Mouse (Mus musculus) heart, postnatal 14 days (tissue): ENCODE measurements around the gene Rbm3. TPM values are rescaled to one million over a fixed set of nuclear protein-coding genes. Genes with fewer than 3 reads are reported as not detected.

Experiments used
- DNase-seq, 2 experiments: peaks; one replicate each; pipeline ENCODE4 v3.0.0; 2021 to 2022
- intact Hi-C: fragments of 180-260 bp; cut with DNase I; formaldehyde crosslinking; loops from one replicate; pipeline ENCODE4 v1.15.1; 2025
- long read RNA-seq, 2 experiments: library from polyadenylated mRNA; stranded (forward); transcript quantifications; one replicate each; pipeline ENCODE4 v2.0.0; 2021
- total RNA-seq, 2 experiments: library from RNA; stranded (reverse); gene quantifications; 2 replicates each; pipeline ENCODE4 v1.2.3; 2021

Rbm3 gene
- total RNA-seq, result 100 to 1,000 TPM; 158 to 181 TPM
- long read RNA-seq, experiment 1, transcript Rbm3-202 (7 exons, 1,183 nt), result minor isoform, 28 of 191 reads
- long read RNA-seq, experiment 1, transcript Rbm3-204 (7 exons, 1,152 nt), result minor isoform, 18 of 191 reads
- long read RNA-seq, experiment 1, transcript Rbm3-203 (7 exons, 1,225 nt), result minor isoform, 56 of 191 reads
- long read RNA-seq, experiment 1, transcript Rbm3-206 (7 exons, 1,338 nt), result major isoform, 75 of 191 reads
- long read RNA-seq, experiment 1, partial matches to known transcripts, result 2 of 191 reads
- long read RNA-seq, experiment 1, other reads (novel, unspliced or antisense), result 11 of 191 reads
- long read RNA-seq, experiment 2, transcript Rbm3-202 (7 exons, 1,183 nt), result minor isoform, 24 of 141 reads
- long read RNA-seq, experiment 2, transcript Rbm3-206 (7 exons, 1,338 nt), result major isoform, 55 of 141 reads
- long read RNA-seq, experiment 2, transcript Rbm3-204 (7 exons, 1,152 nt), result minor isoform, 15 of 141 reads
- long read RNA-seq, experiment 2, transcript Rbm3-203 (7 exons, 1,225 nt), result minor isoform, 43 of 141 reads
- long read RNA-seq, experiment 2, partial matches to known transcripts, result 1 of 141 reads
- long read RNA-seq, experiment 2, other reads (novel, unspliced or antisense), result 2 of 141 reads

DNA sequence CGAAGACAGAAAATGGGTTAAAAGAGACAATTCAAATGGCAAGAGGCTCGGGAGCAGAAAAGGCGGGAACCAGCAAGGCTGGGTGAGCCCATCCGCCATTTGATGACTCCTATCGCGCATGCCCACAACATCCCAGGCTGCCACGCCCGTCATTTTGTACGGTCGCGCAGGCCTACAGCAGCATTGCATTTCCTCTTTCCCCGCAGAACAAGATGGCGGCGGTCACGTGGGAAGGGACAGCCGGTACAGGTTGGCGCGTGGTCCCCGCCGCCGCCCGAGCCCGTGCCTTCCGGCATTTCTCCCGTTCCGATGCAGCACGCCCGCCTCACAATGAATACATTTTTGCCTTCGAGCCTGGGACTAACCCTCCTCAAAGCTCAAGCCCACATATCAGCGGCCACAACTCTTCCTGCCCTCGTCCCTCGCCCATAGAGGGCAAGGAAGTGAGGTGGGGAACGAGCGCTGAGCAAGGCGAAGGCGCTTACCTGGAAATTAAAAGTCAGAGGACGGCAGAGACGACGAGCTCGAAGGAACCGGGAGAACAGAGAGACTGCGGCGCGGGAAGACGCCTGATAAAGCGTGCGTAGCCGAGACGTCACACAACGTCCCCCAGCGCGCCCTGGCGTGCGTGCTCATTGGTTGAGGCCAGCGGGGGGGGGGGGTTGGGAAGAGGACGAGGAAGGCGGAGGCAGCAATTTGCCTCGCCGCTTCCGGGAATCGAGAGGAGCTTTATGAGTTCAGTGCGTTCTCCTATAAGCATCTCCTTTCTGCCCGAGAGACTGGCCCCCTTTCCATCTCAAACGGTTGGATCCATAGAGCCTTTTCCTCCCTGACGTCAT is at the start of gene Rbm3:
Gene Rbm3, minus strand, starts transcription at position 728 of the 839 bp plus-strand sequence.
- intact Hi-C loops, result no loop called here
- peak; percentile 82 to 85 for DNase-seq

DNA sequence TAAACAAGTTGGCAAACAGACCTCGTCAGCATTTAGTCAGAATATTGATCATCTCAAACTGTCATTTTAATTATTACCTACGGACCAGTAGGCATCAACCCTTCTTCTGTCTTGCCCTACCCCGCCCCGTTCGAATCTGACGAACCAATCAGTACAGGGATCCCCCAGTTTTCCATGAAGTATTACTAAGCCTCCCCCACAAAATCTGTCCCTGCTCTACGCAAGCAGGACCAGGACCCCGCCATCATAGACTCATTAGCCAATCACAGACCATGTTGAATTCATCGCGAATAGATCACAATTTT is 47.7 kb upstream of the Rbm3 start, which contains the start of gene Ebp:
Gene Ebp, minus strand, starts transcription at position 94 of the 305 bp plus-strand sequence.
- DNase-seq, result no peak
- intact Hi-C loops, result loop anchor here (5.0 kb wide), 1 partner anchor 59 kb away; the partner anchor contains the start of gene Ftsj1

DNA sequence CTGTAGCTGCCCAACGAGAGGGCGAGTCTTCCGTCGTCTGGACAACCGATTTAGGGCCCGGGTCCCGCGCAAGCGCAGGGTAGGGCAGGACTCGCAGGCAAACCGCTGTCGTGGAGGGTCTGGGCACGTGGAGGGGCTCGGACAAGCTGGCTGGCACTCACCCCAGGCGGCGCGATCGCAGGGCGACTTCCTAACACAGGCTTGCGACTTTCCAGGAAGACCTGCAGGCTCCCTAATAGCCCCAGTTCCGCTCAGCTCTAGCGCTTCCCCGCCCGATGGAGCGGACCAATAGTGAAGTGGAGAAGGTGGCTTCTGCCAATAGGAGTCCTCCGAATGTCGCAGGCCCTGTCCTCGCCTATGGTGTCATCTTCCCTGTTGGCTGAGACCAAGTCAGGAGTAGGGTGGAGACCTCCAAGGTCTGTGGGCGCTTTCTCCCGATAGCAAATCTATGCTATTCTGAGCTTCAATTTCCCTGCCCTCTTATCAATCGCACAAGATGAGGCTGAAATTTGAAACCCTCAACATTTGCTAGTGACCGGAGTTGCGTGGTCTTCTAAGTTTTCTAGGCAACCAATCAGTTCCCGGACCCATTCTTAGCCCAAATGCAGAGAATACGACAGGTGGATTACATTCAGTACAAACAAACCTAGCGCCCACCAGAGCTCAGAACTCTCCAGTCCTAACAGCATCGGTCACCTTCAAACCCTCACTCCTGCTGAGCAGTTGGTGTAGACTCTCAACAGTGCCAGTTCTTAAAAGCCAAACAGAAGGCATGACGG is 47.1 kb upstream of the Rbm3 start:
- DNase-seq, result peak; percentile 71 to 77
- intact Hi-C loops, result loop anchor here (5.0 kb wide), 1 partner anchor 59 kb away; the partner anchor contains the start of gene Ftsj1

DNA sequence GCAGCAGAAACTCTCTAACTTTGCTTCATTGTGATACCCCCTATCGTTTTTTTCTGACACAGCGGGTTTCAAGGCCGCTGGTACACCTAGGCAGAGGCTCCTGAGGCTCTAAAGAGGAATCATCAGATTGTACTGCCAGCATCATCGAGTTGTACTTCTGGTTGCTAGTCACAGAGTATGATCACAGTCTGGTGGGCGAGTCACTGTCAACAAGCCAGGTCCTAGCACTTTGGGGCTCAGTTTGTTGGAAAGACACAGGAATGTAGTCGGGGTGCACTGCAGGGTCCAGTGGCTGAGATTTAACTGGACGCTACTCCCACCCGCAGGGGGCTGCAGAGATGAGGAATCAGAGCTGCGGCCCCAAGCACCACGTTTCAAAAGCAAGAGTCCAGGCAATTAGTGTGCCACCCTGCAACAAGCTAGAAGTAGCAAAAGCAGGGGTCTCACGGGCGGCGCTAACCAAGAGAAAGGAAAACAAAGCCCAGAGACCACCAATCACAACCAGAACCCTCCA is 46.5 kb upstream of the Rbm3 start:
- intact Hi-C loops, result loop anchor here (5.0 kb wide), 1 partner anchor 60 kb away; the partner anchor contains the start of gene Ftsj1
- DNase-seq, result peak in 1 of 2 experiments; percentile 3

DNA sequence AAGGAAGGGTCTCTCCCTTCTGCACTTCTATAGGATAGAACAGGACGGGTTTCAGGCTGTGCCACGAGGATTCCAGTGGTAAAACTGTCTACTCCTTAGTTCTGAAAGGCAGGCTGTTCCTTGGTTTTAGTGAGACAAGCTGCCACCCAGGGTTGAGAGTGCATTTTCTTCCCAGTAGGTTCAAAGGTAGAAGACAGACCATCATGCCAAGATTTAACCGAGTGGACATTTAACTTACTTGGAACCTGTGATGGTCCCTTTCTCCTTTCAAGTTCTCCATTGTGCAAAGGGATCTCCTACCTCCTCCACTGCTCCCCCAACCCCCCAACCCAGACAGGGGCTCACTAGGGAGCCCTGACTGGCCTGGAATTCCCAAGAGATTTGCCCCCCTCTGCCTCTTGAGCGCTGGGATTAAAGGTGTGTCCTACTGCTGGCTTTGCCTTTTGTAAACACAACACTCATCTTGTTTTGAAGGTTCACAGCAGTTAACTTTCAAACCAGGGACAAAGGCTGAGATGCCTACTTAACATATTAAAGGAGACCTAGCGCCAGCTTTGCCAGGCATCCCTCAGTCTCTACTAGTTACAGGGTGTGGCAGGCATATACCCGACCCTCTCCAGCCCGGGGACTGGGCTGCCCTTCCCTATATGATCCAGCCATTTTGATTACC is 37.3 kb upstream of the Rbm3 start:
- intact Hi-C loops, result no loop called here

DNA sequence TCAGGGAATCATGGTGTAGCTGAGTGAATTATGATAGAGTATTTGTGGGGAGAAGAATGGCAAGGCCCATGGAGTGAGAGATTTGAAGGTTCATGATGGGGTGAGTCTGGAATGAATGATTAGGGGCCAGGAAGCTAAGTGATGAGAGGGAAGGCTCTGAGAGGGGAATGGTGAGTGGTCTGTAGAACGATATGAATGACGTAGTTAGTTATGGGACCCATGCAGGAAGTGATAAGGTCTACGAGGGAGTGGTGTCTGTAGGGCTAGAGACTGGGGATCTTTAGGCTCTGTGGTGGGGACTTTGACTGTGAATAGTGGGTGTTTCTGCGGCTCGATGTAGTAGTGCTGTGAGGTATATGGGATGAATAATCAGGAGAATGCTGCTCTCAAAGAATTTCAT is 34.0 kb upstream of the Rbm3 start:
- intact Hi-C loops, result no loop called here

More for the DNA sequence above, 37.3 kb upstream of the Rbm3 start:
- DNase-seq, result no peak

DNA sequence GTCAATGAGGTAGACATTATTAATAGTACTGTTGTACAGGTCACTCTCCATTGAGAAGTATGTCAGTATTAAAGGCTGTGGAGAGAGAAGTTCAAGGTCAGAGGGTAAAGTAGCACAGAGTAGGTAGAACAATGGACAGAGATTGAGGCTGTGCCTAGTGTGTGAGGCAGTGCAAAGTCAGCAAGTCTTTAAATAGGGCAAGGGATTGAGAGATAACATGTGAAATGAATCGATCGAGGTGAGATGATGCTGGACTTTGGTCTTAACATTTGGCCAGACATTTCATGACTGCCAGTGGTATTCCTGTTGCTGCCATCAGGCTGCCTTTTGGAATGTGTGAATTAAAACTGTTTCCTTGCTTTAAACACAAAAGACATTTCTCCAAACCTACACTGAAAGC is 33.2 kb upstream of the Rbm3 start:
- intact Hi-C loops, result no loop called here
- no peak for DNase-seq

More for the DNA sequence above, 34.0 kb upstream of the Rbm3 start:
- no peak for DNase-seq

DNA sequence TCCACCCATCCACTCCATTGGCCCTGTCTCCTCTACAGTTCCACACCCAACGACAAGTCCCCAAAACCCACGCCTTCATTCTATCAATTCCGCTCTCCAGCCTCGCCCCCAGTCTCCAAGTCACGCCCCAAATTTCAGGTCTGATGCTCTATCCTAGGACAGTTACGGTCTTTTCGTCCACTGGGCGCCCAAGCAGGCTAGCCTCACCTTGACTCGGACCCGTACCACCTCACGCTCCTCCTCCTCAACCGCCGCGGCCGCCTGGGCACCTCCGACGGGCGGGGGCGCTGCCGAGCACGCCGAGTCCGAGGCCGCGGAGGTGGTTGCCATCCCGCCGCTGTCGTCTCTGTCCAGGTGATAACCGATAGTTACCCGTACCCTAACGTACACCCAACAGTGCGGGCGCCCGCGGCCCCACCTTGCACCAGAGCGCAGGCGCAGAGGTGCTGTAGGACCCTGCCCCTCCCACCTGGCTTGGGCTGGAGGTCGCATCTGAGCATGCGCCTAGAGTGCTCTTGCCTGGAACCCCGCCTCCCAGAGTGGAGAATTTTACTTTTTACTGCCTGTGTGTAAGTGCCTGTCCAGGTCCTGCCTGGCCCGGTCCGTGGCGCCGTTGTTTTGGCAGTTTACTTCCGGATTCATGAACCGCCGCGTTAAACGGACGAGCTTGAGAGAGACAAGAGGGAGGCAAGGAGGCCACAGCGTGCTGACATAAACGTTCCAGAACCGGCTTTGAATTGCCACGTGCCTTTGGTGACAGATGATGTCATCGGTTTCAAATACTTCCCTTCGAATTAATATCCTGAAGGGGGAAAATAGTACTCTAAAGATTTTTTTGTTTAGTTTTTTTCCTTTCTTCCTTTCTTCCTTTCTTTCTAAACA is 30.1 kb upstream of the Rbm3 start, which contains the start of gene Tbc1d25:
Gene Tbc1d25, minus strand, starts transcription at position 678 of the 882 bp plus-strand sequence.
- DNase-seq, result peak; percentile 81 to 85
- intact Hi-C loops, result no loop called here

DNA sequence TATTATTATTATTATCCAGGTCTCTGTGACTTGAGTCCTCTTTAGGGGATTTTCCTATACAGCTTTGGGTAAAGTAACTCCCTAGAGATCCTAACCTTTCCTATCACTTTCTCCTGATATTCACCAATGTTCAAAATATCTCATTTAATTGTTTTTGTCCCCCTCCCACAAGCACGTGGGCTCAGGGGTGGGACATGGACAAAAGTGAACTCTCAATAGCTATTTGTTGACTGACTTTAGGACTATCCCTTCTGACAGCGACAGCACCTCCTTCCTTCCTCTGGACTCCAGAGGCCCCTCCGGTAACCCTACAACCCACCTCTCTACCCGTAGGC is 29.5 kb upstream of the Rbm3 start:
- no peak for DNase-seq
- intact Hi-C loops, result no loop called here

DNA sequence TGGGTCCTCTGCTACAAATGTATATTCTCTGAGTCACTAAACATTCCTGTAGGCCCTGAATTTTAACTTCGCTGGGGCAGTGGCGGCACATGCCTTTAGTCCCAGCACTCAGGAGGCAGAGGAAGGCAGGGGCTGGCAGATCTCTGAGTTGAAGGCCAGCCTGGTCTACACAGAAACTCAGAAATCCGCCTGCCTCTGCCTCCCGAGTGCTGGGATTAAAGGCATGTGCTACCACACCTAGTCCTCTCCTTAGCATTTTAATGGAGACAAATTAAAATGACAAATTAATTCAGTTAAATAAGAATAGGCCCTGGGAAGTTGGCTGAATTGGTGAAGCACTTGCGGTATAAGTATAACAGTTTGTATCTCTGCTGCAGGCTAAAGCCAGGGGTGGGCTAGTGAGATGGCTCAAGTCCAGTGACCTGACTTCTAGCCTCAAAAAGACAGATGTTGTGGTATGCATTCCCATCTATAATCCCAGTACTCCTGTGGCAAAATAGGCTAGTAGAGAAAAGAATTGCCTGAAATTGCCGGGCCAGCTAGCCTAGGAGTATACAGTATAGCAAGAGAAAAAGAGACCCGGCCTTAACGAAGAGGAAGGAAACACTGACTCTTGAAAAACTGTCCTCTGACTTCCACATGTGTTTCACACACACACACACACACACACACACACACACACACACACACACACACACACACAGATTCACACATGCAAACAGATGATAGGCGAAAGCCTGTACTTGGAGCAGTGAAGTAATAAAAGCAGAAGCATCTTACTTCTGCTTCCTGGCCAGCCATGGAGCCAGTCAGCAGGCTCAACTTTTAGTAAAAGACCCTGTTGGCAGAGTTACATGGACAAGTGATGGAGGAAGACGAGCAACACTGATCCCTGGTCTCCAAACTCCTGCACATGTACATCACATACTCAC is 22.3 kb upstream of the Rbm3 start:
- intact Hi-C loops, result no loop called here
- no peak for DNase-seq

DNA sequence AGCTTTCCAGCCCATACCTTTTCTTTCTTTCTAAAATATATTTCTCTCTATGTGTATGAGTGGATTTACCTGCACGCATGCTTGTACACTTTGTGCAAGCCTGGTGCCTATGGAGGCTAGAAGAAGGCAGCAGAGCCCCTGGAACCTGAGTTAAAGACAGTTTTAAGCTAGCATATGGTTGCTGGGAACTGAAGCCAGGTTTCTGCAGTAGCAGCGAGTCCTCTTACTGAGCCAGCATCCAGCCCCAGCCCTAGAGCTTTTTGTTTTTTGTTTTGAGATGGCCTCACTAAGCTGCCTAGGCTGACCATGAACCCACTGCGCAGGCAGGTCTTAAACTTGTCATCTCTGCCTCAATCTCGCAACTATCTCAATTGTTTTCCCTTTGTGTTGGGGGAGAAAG is 18.8 kb upstream of the Rbm3 start:
- intact Hi-C loops, result no loop called here

DNA sequence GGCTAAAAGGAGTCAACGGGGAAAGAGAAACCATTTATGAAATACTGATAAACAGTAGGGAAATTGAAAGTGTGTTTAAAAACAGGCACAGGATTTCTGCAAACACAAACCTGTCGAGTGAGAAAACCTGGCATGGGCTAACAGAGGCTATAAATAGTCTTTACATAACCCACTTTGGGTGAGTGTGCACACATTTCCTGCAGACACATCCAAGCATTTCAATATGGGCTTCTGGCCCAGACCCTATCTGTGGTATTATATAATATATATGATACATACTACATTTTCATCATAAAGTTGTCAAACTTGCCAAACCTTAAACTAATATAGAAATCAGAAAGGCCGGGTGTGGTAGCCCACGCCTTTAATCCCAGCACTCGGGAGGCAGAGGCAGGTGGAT is 17.4 kb upstream of the Rbm3 start:
- DNase-seq, result no peak
- intact Hi-C loops, result no loop called here

More for the DNA sequence above, 18.8 kb upstream of the Rbm3 start:
- DNase-seq, result no peak

DNA sequence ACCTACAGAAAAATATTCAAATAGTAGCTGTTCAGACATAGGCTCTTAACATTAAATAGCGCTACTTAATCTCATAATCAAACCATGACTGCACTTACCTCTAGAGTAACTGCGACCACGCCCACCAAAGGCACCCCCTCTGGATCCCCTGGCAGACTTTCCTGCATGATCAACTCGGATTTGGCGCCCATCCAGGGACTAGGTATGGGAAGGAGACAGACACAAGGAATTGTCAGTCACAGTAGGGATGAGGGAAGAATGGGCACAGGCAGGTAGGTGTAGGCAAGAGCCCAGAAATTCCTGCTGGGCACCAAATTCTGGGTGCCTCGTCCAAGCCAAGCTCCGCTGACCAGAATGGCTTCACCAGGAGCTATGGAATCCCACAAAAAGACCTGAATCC is 1.9 kb downstream of the Rbm3 start:
- no peak for DNase-seq
- intact Hi-C loops, result no loop called here

DNA sequence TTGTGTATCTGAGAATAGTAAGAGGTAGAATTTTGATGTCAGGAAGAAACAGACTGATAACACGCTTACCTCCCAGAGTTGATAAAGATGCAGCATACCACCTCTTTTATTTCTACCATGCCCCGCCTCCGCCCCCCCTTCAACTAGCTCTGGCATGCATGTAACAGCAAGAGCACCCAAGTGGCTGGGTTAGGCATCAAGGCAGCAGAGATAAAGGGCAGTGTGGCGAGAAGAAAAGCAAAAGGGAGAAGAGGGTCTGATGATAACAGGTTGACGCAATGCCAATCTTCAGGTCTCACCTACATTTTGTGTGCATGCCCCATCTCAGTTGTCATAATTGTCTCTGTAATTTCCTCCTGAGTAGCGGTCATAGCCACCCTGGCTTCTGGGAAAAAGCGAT is 2.7 kb downstream of the Rbm3 start:
- no peak for DNase-seq
- intact Hi-C loops, result no loop called here

DNA sequence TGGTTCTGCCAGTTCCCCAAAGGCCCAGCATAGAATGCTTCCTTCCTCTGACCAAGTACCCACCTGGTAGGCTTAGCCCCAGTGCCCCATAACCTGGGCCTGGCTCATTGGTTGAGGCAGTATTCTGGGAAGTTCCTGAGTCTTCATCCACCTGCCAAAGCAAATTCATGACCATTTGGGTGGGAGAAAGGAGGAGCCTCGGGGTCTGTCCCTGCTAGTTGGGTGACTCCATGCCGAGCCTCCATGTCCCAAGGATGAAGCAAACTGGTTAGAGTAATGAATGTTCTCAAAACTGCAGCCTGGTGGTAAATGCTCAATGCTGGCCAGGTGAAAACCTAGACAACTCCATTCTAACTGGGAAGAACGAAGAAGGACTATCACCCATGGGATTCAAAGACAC is 4.6 kb downstream of the Rbm3 start:
- intact Hi-C loops, result no loop called here
- no peak for DNase-seq

DNA sequence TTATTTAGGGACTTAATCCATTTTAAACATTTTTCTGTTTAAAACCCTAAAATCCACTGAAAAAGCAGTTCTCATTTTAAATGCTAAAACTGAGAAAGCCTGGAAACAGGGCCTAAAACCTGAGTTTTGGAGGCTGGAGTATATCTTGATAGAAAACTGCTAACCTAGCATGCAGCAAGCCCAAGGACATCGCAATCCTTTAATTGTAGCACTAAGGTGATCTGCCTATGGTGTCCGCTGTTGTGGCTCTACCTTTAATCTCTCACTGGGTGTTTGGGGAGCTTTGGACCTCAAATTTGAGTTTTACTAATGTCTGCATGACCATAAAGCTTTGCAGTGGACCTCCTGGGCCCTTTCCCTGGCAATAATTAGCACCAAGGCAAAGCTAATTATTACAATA is 5.2 kb downstream of the Rbm3 start:
- DNase-seq, result no peak
- intact Hi-C loops, result no loop called here

DNA sequence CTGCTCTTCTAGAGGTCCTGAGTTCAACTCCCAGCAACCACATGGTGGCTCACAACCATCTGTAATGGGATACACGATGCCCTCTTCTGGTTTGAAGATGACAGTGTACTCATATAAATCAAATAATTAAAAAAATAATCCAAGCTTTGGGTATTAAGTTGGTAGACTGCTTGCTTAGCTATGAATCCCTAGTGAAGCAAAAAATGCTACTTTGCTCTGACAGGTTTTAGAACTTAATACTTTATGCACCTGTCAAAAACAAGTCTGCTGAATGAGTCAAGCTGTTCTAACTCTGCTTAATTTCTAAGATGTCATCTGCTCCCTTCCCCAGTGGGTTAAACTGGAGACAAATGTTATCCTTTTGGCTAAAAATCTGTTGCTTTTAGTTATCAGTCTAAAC is 6.2 kb downstream of the Rbm3 start:
- DNase-seq, result no peak
- intact Hi-C loops, result no loop called here
